In genomic region chr2:30590909-30591308, GRCm38 (mm10) we compare ENCODE assay signal across 8 mouse cellular contexts. TPM values are rescaled to one million over a fixed set of nuclear protein-coding genes. Genes with fewer than 3 reads are reported as not detected.
DNase-seq lines count a peak whose midpoint lies in the region; ATAC-seq and TF ChIP-seq lines count a peak whose summit lies in the region.

No protein-coding gene starts in this region.

- H3K27ac ChIP-seq in intestine, embryonic 16.5 days (ENCODE audit: low read length) = peak overlapping the region; percentile 70; the same call in 1 of the 2 replicates
- H3K27ac ChIP-seq in midbrain, postnatal 0 days (ENCODE audit: low read depth, low read length) = 0 out of 2 replicates have a peak overlapping the region, but pooled peaks have one; percentile 4

- no peak for TF ChIP-seq CTCF in midbrain, postnatal 0 days (IDR thresholded peaks at IDR 0.05)

- H3K4me1 ChIP-seq in intestine, embryonic 16.5 days (ENCODE audit: control insufficient read depth, insufficient read depth, low read length) = peaks cover 36% of the 10 kb centered on the region
- peaks cover 17% of the 10 kb centered on the region for H3K4me1 ChIP-seq in midbrain, postnatal 0 days (ENCODE audit: insufficient read depth, low read length)

- peak; percentile 55 to 68 for DNase-seq in right cerebral cortex, adult 2 months (ENCODE audit: low spot score in 2 of 2)
- no peak for DNase-seq in right cerebral cortex, postnatal 4 days
- DNase-seq in cerebellum, adult 11 months = peak; percentile 56
- DNase-seq in forelimb bud, embryonic 11.5 days (ENCODE audit: low read depth, low spot score) = peak; percentile 59
- DNase-seq in liver = peak; percentile 29
- peak; percentile 88 for DNase-seq in midbrain, postnatal 0 days (ENCODE audit: low spot score)
- no peak for DNase-seq in urinary bladder, adult 18-20 months (ENCODE audit: low spot score in 2 of 2)

- no peaks in the 10 kb centered on the region for H3K36me3 ChIP-seq in intestine, embryonic 16.5 days (ENCODE audit: control insufficient read depth, insufficient read depth, low read length)
- no peaks in the 10 kb centered on the region for H3K36me3 ChIP-seq in midbrain, postnatal 0 days (ENCODE audit: insufficient read depth, low read length)

- no peaks in the 10 kb centered on the region for H3K27me3 ChIP-seq in intestine, embryonic 16.5 days (replicated peaks; ENCODE audit: control insufficient read depth, insufficient read depth, low read length)
- no peaks in the 10 kb centered on the region for H3K27me3 ChIP-seq in midbrain, postnatal 0 days (ENCODE audit: insufficient read depth, low read length)

- 4% methylated on average over 3 of the region's 3 CpGs for WGBS in intestine, embryonic 16.5 days
- WGBS in midbrain, postnatal 0 days = 0% methylated on average over 3 of the region's 3 CpGs

- H3K4me3 ChIP-seq in intestine, embryonic 16.5 days (ENCODE audit: low read length) = peak overlapping the region; percentile 23; the same call in 1 of the 2 replicates
- H3K4me3 ChIP-seq in midbrain, postnatal 0 days (ENCODE audit: low read depth, low read length) = no peak overlapping the region

- no peaks in the 10 kb centered on the region for H3K9me3 ChIP-seq in intestine, embryonic 16.5 days (ENCODE audit: control insufficient read depth, low read length)
- no peaks in the 10 kb centered on the region for H3K9me3 ChIP-seq in midbrain, postnatal 0 days (ENCODE audit: low read length)

- ATAC-seq in intestine, embryonic 16.5 days = peak; percentile 50
- ATAC-seq in midbrain, postnatal 0 days (ENCODE audit: low FRiP score) = peak; percentile 63; the same call in 1 of the 2 replicates

- peak overlapping the region; percentile 52; the same call in 1 of the 2 replicates for H3K9ac ChIP-seq in intestine, embryonic 16.5 days (ENCODE audit: low read depth, low read length)
- H3K9ac ChIP-seq in midbrain, postnatal 0 days (replicated peaks; ENCODE audit: low read length, poor library complexity, severe bottlenecking) = 0 out of 2 replicates have a peak overlapping the region, but pooled peaks have one; percentile 40

- H3K4me2 ChIP-seq in intestine, embryonic 16.5 days (ENCODE audit: low read depth, low read length) = peak overlapping the region; percentile 48
- H3K4me2 ChIP-seq in midbrain, postnatal 0 days (ENCODE audit: low read depth, low read length, poor library complexity, severe bottlenecking) = peak overlapping the region; percentile 32

RNA-seq across cellular contexts. Expression of gene Cstad, which starts 3.9 kb away (rescaled TPM):
- polyA plus RNA-seq in intestine, embryonic 16.5 days (2015; fragmentation: Nextera tagmentation; extraction: Ambion mirVana) = 0.58 and 0.99 TPM in 2 replicates
- 0.55 and 2.2 TPM in 2 replicates for total RNA-seq in midbrain, postnatal 0 days (2014; rRNA removed)
- polyA plus RNA-seq in midbrain, postnatal 0 days (2015; fragmentation: Nextera tagmentation; extraction: Ambion mirVana) = 0.64 and 0.70 TPM in 2 replicates

Comparison
In these comparisons a context has a peak if more than half of its experiments do, and no peak if none do; other contexts are left out.
1. DNase-seq: peak in right cerebral cortex, adult 2 months (2 of 2), cerebellum, adult 11 months (single experiment), forelimb bud, embryonic 11.5 days (single experiment), liver (single experiment) and midbrain, postnatal 0 days (single experiment); none in right cerebral cortex, postnatal 4 days (single experiment) and urinary bladder, adult 18-20 months (0 of 2).